Mouse (Mus musculus) thymus, postnatal 10 days (tissue): ENCODE measurements around the gene Tbx15.

Experiments
- DNase-seq, 2 experiments: peaks; one replicate each; pipeline ENCODE4 v3.0.0; 2021; ENCODE audit warnings: low spot score in 2 of 2

Tbx15 gene

DNA sequence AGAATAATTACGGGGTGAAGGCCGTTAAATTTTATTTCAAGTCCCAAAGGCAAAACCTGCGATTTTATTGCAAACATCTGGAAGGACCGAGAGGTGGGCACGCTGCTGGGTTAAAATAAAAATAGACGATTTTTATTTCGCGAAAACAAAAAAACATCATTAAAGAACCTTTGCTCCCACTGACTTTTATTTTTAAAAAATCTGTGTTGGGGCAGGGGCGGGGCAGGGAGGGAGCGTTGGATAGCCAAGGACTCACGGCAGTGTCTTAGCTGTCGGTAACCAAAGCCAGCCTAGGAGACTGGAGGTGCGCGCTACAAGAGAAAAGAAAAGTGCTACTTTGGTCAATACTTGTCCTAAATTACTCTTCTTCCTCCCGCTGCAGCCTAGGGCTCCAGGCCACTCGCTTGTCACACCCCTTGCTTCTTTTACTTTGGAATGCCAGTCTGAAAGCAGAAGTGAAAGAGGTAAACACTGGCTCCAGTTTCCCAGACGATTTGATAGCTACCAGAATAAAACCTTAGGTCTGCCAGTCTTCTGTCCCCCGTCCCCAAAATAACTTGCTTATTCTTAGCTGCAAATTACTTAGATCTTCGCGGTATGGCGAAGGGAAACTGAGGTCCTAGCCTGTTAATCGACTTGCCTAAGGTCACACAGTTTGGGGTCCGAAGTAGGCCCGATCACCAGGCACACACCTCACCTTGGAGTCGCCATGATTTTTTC lies 8.8 kb downstream of the Tbx15 start:
- DNase-seq = no peak

DNA sequence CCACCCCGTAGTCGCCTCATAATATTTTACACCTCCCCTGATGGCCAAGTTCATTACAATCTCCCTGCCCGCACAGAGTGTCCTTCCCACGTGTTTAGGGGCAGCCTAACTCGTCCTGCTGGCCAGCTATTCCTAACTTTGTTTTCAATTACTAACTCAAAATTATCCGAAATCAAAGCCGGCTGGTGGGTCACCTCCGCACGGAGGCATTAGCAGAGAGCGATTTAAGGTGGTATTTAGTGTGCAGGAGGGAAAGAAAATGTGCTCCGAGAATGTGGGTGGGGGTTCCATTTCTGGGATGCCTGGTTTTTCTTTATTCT lies 9.3 kb downstream of the Tbx15 start:
- no peak for DNase-seq

DNA sequence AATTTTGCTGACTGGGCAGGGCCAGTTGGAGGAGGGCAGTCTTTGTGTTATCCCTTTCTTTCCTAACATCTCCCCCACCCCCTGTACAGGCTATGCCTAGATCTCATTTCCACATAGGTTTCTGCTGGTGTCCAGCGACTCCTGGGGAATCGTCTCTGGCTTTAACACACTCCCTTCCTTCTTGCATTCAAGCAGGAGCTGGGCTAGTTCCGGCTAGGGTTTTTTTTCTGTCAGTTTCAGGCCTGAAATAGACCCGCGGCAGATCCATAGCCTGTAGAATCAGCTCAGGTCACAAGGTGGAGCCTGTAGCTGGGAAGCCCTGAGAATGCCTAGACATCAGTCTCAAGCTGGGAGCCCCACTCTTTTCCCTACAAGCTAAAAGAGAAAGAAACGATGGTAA lies 9.7 kb downstream of the Tbx15 start:
- no peak for DNase-seq

DNA sequence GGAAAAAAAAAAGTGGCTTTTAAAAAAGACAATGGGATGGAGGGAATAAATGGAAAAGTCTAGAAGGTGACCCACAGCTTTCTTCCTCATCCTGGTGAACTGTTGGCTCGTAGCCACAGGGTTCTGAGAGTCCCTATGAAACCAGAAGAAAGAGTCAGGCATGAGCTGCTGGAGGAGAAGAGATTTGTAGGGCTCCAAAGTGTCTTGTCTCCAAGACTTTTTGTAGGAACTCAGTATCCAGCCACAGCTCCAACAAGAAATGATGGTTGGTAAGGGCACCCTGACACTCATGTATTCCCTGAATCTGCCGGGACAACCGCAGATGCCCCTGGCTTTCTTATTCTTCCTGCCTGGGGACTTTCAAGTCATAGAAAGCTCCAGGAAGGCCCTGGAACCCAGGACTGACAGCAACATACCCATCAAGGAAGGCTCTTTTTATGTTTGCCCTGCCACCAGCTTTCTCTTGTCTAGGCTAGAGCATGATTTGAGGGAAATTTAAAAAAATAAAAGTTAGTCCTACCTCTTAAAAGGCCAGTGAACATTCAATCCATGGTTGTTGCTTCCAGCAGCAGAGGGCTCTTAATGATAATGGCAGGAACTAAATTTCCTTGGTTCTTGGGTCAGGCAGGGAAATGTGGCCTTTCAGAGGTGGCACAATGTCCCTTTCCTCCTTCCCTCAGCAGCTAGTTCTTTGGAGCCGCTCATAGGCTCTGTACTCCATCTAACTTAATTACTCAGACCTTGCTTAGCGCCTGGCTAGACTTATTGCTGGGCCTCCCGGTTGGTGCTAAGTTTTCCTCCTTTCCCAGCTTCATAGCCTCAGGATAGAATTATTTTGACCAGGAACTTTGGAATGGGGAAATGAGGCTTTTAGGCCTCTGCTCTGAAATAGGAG lies 11.3 kb downstream of the Tbx15 start:
- no peak for DNase-seq

DNA sequence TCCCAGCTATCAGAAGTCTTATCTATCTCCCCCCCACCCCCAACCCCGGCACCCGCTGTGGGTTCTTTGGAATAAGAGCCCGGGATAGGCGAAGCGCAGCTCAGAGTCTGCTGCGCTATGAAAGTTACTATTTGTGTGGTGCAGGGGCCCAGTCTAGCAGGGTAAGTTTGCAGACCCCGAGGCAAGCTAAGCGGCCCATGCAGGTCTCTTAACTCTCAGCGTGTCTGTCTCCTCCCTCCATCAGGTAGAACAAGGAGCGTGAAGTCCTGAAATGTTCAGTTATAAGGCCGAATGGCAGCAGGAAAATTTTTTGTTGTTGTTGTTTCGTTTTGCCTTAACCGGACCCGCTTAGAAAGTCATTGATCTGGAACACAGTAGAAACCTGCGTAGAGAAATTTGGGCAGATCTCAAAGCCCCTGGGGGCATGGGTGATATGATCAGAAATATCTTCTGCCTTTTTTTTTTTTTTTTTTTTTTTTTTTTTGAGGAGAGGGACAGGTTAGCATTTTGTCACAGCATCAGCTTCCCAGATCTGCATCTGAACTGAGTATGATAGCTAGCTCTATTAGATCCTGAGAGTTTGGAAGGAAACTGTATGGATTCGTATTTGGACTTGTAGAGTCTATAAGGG lies 12.4 kb downstream of the Tbx15 start:
- no peak for DNase-seq

DNA sequence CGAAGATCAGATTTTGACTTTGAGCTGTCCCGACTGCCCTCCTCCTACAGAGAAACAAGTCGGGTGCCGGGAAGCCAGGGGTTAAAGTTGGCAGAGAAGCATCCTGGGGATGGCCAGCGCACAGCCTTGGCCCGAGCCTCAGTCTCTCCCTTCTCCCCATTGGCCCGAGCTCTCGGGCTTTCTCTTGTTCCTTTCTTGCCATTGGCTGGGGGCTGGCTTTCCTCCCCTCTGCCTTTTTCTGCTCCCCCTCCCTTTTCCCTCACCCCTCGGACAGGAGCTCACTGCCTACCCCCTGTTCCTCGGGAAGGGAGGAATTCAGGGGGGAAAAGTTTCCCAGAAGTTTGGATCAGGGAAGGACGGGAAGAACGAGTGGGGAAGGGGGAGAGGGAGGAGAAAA lies 12.9 kb downstream of the Tbx15 start:
- no peak for DNase-seq

DNA sequence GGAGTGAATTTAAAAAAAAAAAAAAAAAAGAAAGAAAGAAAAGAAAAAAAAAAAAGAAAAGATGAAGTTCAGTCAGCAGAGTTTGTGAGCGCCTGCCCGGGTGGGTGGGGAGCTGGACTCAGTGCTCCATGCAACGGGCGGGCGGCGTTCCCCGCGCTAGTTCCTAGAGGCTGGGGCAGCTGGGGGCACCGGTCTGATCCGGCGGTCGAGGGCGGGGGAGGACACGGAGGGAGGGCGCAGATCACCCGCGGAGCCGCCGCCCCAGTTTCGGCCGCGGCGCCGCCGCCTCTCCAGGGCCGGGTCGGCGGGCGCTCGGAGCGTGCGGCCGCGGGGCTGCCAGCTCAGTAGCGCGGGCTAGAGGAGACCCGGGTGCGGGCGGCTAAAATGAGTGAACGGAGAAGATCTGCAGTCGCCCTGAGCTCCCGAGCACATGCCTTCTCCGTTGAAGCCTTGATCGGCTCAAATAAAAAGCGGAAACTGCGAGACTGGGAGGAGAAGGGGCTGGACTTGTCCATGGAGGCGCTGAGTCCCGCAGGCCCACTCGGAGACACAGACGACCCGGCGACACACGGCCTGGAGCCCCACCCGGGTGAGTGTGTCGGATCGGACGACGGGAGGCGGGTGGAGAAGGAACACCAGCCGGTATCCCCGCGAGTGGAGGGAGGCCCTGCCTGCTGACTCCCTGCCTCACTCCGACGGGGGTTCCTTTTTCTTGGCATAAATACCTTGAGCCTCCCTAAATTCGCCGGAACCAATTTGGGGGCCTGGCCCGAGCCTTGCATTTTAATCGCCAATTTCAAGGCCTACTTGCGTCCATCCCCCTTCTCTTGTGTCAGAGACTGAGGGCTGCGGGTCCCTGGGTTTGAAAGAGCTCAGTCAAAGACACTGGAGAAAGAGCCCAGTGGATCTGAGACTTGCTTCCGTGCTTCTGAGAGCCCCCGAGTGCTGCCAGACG lies 13.6 kb downstream of the Tbx15 start:
- no peak for DNase-seq

DNA sequence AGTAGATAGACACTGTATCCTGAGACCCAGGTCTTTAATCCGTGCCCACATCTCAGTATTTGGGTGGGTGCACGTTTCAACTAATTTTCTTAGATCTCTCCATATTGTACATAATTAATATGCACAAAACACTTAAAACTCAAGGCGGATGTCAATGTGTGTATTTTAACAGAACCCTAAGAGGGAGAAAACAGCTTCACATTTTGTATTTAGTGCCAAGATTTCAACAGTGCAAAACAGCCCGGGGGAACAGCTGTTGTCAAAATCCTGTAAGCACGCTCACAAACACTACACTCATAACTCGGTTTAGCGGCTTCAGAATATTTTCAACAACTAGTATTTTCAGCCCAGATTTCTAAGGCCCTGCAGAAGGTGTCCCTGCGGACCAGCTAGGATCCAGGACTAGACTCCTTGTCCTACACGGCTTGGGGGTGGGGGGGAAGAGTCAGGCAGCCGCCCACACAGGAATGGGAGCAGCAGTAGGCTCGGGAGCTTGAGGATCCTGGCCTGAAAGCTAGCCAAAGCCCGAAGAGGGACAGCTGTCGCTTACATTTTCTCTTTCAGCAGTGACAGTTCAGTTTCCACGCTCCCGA lies 14.5 kb downstream of the Tbx15 start:
- DNase-seq = no peak

DNA sequence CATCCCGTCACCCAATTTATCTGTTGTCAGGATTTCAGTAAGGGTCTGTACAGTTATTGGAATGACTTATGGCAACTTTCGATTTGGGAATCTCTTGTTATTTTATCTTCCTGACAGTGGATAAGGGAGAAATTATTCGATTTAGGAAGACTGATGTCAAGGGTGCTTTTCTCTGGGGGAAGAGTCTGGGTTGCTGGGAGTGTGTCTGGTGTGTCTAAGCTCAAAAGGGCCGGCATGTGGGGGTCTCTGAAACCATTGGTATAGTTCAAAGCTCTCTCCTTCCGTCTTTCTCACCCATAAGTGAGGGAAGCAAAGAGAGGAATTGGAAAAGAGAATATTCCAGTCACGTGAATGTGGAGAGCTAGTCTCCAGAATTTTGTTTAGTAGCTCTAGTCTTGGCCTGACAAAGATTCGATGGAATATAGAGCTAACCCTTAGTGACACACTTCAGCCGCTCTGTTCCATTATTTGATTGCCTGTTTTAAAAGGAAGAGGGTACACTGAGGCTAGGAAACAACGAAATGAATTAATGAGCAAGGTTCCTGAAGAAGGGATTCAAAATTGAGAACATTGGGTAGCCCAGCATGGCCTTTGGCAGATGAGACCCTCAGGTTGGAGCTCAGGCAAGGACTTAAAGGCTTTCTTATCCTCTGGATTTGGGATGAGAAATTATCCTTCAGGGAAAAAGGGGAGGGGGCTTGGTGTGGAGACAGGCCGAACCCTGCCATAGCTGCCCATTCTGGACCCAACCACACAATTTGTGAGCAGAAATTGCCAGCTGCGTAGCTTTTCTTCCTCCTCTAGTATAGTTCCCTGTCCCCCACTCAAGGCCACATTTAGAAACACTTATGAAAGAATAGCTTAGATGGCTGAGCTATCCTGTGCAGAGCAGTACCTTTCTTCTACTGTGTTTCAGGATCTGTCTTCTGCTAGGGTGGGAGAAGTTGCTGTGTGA lies 15.5 kb downstream of the Tbx15 start:
- DNase-seq = no peak

DNA sequence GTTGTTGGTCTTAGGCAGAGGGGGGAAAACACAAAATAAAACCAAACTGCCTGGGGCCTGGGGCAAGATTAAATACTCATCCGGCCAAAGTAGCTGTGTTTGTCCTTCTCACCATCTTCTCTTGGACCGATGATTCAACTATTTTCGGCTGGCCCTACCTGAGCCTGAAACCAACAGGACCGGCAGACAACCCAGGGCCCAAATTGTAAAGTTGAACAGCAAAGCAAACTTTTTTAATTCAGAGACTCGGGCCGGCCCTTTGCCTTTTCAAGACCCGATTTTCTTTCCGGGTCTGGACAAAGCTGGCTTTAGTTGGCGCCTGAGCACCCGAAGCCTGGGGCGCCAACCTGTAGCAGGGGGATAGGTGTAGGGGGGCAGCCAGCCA lies 16.2 kb downstream of the Tbx15 start:
- no peak for DNase-seq

DNA sequence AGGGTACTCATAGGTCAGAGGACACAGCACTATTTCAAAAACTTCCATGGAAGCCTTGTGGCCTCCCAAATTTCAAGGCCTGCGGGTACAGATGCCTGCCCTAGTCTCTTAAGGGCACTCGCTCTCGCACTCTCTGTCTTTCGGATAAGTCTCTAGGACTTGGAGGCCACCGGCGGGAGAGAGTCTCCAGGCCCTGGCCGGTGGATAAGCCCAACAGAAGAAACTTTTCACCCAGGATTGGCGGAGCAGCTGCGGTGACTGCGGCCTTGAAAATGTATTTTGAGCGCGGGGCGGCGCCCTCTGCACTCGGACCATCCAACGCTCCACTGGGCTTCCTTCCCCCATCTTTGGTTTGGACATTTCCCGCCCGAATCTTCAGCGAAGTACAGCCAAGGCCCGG lies 16.6 kb downstream of the Tbx15 start:
- DNase-seq = no peak

DNA sequence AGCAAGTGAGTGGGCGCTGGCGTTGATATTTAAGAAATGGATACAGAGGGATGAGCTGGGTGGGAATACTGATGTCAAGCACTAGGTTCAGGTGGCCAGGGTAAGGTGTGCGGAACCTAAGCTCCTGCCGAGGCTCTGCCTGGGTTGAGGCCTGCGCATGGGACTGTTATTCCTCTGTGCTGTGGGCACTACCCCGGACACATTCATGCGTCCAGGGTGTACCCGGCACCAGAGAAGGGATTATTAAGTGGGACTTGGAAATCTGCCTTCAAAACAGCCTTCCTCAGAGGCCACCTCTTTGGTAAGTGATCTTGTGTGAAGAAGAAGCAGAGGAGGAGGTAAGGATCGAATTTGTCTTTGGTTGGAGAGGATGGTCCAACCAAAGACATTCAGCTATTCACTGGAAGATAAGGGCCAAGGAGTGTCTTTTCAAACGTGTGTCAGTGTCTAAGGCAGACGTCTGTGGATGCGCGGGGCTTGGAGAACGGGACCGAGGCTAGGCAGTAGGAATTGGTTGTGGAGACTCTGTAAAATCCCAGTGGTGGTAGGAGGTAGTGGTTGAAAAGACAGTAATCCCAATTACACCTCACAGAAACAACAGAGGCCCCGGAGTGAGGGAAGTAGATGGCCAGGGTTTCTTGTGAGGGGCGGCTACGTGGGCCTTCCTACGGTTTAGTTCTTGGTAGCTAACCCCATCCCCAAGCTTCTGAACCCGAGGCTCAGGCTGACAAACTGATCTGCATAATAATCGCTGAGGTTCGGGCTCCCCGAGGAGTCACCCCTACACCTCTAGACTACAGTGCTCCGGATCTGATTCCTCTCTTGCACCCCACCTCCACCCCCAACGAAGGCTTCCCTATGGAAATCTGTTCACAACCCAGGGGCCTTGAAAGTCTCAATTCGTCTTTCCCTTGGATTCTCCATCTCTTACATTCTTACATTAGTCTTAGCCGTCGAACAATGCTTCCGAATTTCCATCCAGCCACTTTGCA lies 17.7 kb downstream of the Tbx15 start:
- no peak for DNase-seq

DNA sequence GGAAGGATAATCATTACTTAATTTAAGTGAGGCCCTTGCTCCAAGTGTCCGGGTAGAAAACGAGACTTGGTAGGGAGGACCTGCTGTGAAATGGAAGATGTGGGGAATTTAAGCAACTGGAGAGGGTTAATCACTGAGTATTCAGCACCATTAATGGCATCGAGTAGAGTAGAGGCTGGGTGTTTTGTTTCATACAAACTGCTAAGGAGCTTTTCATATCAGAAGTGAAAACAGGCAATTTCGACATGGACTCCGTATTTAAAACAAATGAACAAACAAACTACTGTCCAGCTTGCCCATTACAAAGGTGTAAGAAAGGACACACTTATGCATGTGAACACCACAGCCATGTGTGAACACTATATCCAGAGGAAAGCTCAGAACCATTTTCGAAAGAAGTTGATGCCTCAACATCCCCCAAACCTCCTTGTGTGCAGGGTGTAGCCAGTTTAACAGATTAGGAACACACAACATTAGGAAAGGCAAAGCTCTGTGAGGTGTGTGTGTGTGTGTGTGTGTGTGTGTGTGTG lies 19.6 kb downstream of the Tbx15 start:
- DNase-seq = no peak

DNA sequence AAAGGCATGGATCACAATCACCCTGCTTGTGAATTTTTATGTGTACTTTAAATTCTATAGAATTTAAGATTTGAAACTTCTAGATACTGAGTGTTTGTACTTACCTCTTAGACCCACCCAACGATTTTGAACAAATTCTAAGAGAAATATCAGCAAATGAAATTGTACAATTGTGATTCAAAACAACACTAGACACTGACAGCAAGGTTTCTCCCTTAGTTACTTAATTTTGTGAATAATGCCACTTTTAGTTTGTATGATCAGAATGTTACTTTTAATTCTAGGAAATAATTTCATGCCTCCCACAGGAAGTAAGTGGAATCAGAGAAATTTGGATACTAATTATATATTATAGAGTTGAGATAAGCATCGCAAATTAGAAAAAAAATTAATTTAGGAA lies 20.2 kb downstream of the Tbx15 start:
- no peak for DNase-seq

DNA sequence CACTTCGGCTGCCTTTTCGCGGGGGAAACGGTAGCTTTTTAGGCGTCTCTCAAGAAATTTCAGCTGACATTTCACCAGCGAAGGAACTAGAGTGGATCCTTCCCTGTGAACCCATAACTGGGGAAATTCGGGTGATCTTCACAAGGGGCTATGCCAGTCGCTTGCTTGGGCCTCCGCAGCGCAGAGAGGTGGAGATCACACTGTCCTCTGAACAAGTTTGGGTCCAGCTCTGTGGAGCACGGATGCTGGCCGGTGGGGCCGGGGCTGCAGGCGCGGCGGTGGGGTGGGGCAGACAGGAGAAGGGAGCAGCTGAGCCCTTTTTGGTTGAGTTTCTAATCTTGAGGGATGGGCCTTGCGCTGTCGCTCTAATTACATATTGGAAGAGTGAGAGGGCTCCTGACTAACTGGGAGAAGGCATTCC lies 21.2 kb downstream of the Tbx15 start:
- no peak for DNase-seq

DNA sequence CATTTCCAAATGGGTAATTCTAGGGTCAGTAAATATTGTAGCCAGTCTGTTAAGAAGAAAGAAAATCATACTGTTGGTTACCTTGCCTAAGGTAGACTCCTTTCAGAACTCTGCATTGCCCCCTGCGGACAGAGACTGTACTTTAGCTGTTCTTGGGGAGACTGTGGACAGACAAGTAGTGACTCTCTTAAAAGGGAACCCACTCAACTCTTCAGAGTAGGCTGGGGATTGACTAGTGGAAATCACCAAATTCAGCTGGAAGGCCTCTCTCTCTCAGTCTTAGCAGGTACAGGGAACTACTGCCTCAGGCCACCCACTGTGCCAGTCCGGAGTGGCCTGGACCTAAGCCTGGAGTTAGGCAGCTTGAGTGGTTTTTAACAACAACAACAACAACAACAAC lies 21.8 kb downstream of the Tbx15 start:
- no peak for DNase-seq

DNA sequence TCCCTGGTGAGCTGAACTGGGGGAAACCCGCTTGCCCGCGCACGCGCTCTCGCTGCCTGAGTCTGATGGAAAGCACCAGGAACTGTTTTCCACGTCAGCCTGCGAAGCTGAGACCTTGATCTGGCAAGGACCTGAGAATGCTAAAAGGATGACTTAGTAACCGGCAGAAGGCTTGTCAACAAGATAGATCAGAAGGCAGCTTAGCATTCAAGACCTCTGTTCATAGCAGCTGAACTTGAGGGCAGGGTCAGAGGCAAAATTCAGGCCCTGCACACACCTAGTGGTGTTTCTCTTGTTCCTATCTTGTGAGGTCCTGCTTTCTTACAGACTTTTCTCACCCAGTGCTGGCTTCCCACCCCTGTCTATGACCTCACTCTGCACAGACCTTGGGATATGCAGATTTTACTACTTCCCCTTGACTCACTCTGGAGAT lies 23.3 kb downstream of the Tbx15 start:
- DNase-seq = no peak

DNA sequence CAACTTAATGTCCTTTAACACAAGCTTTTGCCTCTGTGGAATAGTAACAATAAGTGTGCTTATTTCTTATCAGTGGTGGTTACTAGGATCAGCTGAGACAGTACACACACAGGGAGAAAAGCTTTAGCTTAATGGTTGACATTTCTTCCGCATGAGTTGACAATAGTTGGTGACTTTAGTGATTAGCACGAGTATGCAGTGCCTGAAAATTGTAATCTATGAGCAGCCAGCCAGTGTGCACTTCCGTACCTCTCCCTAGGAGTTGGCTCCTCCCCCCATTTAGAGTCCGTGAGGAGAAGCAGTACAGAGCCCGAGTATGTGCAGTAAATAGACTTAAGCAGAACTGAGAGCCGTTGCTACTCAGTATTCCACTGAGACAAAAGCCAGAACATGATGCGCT lies 24.5 kb downstream of the Tbx15 start:
- DNase-seq = no peak
